Mouse (Mus musculus) testis, adult 2 months (tissue): ENCODE results near the gene St6galnac4.

Experiments
- CTCF ChIP-seq: fragments of 200-500 bp; IDR thresholded peaks from 2 replicates; pipeline ENCODE4 v1.5.1; 2012; ENCODE audit warnings: low read depth, mild to moderate bottlenecking, inconsistent platforms, low read length, moderate library complexity; ENCODE audit not compliant: control insufficient read depth, insufficient read depth, insufficient replicate concordance
- POLR2A ChIP-seq: fragments of 200-500 bp; IDR thresholded peaks from 2 replicates; pipeline ENCODE4 v1.6.1; 2012; ENCODE audit warnings: low read depth, mild to moderate bottlenecking, inconsistent platforms, low read length, moderate library complexity; ENCODE audit not compliant: control insufficient read depth

DNA sequence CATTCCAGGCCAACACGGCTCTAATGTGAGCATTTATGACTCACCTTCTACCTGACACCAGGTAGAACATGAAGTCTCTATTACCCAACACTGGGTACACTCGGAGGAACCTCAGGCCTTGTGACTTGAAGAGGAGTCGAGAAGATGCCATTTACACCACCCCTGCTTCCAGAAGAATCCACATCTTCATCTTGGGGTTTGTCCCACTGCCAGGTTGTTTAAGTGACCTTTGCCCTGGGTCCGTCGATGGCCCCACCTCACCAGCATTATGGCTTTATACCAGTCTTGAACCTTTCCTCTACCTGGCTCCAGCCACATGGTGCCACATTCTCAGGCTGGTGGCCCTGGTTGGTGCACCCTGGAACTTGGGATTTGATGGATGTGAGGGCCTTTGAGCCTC lies 10.4 kb downstream of the St6galnac4 start:
- TF ChIP-seq POLR2A: no peak
- no peak for TF ChIP-seq CTCF
